Mouse (Mus musculus): ENCODE measurements at regions not wholly inside any gene's neighbourhood (a gene's known extent, or its start where the extent isn't known, plus 50 kb on each side); places are given as distances from the start of the nearest gene placed in this dataset.
"Not testable (repeated sequence)": the region's sequence is repeated elsewhere in the genome, so short reads cannot be mapped to it uniquely, and the experiment has no call there.

DNA sequence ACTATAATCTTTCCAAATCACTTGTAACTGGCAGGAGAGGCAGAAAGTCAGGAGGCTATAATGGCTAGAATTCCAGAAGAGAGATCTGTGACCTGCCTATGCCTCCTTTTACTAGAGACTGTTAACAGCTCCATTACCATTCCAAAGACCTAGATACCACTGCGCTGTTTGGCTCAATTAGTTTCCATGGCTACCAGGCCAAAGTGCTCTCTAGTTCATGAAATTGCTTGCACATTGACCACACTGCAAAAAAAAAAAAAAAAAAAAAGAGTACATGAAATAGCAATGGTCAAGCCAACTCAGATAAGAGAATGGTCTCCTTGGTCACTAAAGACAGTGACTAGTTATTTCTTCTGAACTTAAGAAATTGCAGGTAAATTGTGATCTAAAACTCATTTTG lies 366.5 kb upstream of the Grid2 start:
- DNase-seq (ENCODE audit: low spot score): peak; percentile 75

DNA sequence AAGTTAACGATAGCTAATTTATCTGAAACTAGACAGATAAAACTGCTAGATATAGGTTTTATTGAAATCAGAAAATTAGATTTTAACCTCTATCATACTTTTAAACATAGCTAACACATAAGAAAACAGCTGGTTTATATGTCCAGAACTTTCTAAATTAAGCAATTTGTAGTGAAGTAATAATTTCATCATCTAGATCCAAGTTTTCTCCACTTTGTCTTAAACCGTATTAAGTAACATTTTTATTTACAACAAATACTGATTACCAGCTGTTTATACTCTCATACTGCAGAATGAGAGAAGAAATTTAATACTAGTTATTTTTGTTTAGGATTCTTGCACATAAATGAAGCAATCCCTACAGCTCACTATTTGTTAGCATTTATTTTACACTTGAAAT lies 342.9 kb upstream of the Grid2 start:
- no peak for DNase-seq (ENCODE audit: low spot score)

DNA sequence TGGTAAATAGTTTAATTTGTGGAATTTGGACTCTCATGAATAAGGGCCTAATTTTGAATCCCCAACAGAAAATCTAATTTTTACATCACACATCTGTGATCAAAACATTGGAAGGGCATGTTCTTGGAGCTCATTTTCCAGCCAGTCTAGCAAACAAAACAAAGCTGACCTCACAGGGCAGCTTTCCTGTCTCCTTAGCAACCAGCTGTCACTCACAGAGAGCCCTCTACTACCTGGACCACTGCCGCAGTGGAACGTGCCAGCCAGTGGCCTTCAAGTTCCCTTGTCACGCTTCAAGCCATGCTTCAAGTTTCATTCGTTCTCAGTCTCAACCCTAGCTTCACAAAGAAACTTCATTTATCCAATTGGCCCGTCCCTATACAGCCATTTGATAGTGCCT lies 338.6 kb upstream of the Grid2 start:
- not testable (repeated sequence) for DNase-seq (ENCODE audit: low spot score)

DNA sequence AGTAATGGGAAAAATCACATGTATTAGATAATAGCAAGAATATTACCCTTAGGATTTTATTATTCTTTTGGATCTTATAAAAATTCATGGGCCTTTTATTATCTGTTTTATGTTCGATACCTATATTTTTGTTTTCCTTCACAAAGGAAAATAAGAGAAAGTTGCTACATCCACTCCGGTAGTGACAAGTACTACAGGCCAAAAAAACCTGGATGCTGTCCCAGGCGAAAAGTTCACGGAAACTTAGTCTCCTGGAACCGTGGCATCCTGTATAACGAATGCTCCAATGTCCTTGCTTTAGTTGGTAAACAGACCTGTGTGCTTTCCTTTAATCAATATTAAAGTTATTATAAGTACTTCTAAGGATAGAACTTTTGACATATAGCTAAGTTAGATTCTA lies 337.7 kb upstream of the Grid2 start:
- DNase-seq (ENCODE audit: low spot score): no peak

DNA sequence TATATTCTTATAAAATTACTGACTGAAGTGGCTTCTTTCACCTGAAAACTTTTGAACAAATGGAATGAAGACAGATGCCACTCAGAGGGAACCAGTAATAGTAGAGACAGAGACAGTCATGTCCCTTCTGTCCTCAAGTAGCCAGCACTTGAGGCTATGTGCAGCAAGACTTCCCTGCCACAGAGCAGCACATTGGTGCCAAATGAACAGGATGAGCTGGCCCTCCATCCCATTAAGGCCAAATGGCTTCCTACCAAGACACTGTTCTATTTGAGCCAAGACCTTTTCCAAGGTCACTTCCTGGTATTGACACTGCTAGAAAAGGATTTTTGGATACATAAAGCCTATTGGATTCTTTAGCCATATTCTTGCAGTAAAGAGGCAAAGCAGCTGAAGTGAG lies 336.6 kb upstream of the Grid2 start:
- no peak for DNase-seq (ENCODE audit: low spot score)
